Mouse (Mus musculus): ENCODE data around the gene Igf1r. TPM values are rescaled to one million over a fixed set of nuclear protein-coding genes. Genes with fewer than 3 reads are reported as not detected.

Gene Igf1r
- polyA plus RNA-seq, 1 experiment from 2014 or later: 9.5 TPM

DNA sequence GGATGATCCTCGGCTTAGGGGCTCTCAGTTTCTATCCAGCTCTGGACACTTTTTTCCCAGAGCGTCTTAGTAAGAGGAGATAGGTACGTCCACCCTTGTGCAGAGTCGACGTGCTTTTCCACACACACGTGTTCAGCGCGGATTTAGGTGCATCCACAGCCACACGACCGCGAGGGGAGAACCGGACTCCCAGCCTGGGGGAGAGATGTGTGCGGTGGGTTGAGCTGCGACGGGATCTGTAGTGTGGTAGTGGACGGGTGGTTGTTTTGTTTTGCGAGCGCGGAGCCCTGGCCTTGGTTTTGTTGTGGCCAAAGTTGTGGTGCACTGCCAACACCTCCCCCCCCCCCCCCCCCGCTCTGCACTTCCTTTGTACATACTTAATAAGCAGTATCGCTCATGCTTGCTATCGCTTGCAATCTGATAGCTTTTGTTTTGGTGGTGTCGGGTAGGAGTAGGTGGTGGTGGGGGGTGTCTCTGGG, 1.2 kb downstream of the Igf1r start:
- peak overlapping the region; percentile 97 for H3K9ac ChIP-seq (ENCODE audit: low read depth, low read length)
- no peak overlapping the region for H3K27ac ChIP-seq (ENCODE audit: low read length)
- H3K4me1 ChIP-seq (ENCODE audit: control insufficient read depth, insufficient read depth, low read length): peaks cover 22% of the 10 kb centered on the region
- H3K27me3 ChIP-seq (replicated peaks; ENCODE audit: control insufficient read depth, insufficient read depth, low read length): no peaks in the 10 kb centered on the region
- 2% methylated on average over 22 of the region's 23 CpGs for WGBS
- H3K36me3 ChIP-seq (ENCODE audit: control insufficient read depth, insufficient read depth, low read length): no peaks in the 10 kb centered on the region
- peak overlapping the region; percentile 92 for H3K4me2 ChIP-seq (ENCODE audit: low read depth, low read length)
- H3K4me3 ChIP-seq (ENCODE audit: low read length): peak overlapping the region; percentile 86
- H3K9me3 ChIP-seq (ENCODE audit: control insufficient read depth, low read length): no peaks in the 10 kb centered on the region
- ATAC-seq: no peak

GRCm38 (mm10) chr7:67954591-67955185, 2.1 kb downstream of the Igf1r start:
- peaks cover 29% of the 10 kb centered on the region for H3K4me1 ChIP-seq (ENCODE audit: control insufficient read depth, insufficient read depth, low read length)

GRCm38 (mm10) chr7:67955276-67955675, 2.6 kb downstream of the Igf1r start:
- H3K36me3 ChIP-seq (ENCODE audit: control insufficient read depth, insufficient read depth, low read length): no peaks in the 10 kb centered on the region
- 0 out of 2 replicates have a peak overlapping the region, but pooled peaks have one; percentile 17 for H3K27ac ChIP-seq (ENCODE audit: low read length)
- WGBS: 26% methylated on average over 5 of the region's 5 CpGs
- peak overlapping the region; percentile 92 for H3K4me2 ChIP-seq (ENCODE audit: low read depth, low read length)
- H3K4me1 ChIP-seq (ENCODE audit: control insufficient read depth, insufficient read depth, low read length): peaks cover 33% of the 10 kb centered on the region
- H3K4me3 ChIP-seq (ENCODE audit: low read length): peak overlapping the region; percentile 86
- H3K27me3 ChIP-seq (replicated peaks; ENCODE audit: control insufficient read depth, insufficient read depth, low read length): no peaks in the 10 kb centered on the region
- no peak for ATAC-seq
- H3K9ac ChIP-seq (ENCODE audit: low read depth, low read length): 0 out of 2 replicates have a peak overlapping the region, but pooled peaks have one; percentile 97
- no peaks in the 10 kb centered on the region for H3K9me3 ChIP-seq (ENCODE audit: control insufficient read depth, low read length)

More at GRCm38 (mm10) chr7:67954591-67955185, 2.1 kb downstream of the Igf1r start:
- Histone ChIP-seq H3K36me3 (ENCODE audit: control insufficient read depth, insufficient read depth, low read length) (no peaks in the 10 kb centered on the region), H3K27ac (ENCODE audit: low read length) (0 out of 2 replicates have a peak overlapping the region, but pooled peaks have one; percentile 17), H3K4me2 (ENCODE audit: low read depth, low read length) (peak overlapping the region; percentile 92), H3K4me3 (ENCODE audit: low read length) (peak overlapping the region; percentile 86), H3K27me3 (replicated peaks; ENCODE audit: control insufficient read depth, insufficient read depth, low read length) (no peaks in the 10 kb centered on the region), H3K9ac (ENCODE audit: low read depth, low read length) (peak overlapping the region; percentile 97; the same call in 1 of the 2 replicates), H3K9me3 (ENCODE audit: control insufficient read depth, low read length) (no peaks in the 10 kb centered on the region)
- ATAC-seq: no peak
- WGBS: 29% methylated on average over 10 of the region's 10 CpGs

DNA sequence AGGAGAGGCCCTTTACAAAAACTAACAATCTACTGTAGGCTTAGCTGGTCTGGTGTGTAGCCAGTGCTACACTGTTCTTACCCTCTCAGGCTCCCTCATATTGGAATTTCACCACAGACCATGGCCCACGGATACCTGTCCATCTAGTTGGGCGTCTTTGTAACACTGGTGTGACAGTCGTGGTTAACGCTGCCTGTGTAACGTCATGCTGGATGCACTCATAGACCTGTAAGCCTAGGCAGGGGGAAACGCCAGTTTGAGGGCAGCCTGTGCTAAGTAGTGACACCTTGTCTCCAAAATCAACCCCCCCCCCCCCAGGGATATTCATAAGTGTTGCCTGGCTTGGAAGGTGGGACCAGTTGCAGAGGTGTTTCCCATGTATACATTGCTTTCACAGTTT, 4.7 kb downstream of the Igf1r start:
- Histone ChIP-seq H3K4me2 (ENCODE audit: low read depth, low read length) (no peak overlapping the region), H3K27ac (ENCODE audit: low read length) (no peak overlapping the region), H3K4me1 (ENCODE audit: control insufficient read depth, insufficient read depth, low read length) (peaks cover 37% of the 10 kb centered on the region), H3K27me3 (replicated peaks; ENCODE audit: control insufficient read depth, insufficient read depth, low read length) (no peaks in the 10 kb centered on the region), H3K9ac (ENCODE audit: low read depth, low read length) (no peak overlapping the region), H3K36me3 (ENCODE audit: control insufficient read depth, insufficient read depth, low read length) (no peaks in the 10 kb centered on the region), H3K4me3 (ENCODE audit: low read length) (no peak overlapping the region), H3K9me3 (ENCODE audit: control insufficient read depth, low read length) (no peaks in the 10 kb centered on the region)
- no peak for ATAC-seq
- 84% methylated on average over 6 of the region's 6 CpGs for WGBS

- Histone ChIP-seq H3K4me1 (ENCODE audit: control insufficient read depth, insufficient read depth, low read length) (peaks cover 37% of the 10 kb centered on the region), H3K9me3 (ENCODE audit: control insufficient read depth, low read length) (no peaks in the 10 kb centered on the region), H3K27ac (ENCODE audit: low read length) (no peak overlapping the region), H3K36me3 (ENCODE audit: control insufficient read depth, insufficient read depth, low read length) (no peaks in the 10 kb centered on the region), H3K4me3 (ENCODE audit: low read length) (no peak overlapping the region), H3K4me2 (ENCODE audit: low read depth, low read length) (peak overlapping the region; percentile 18; the same call in 1 of the 2 replicates), H3K9ac (ENCODE audit: low read depth, low read length) (no peak overlapping the region), H3K27me3 (replicated peaks; ENCODE audit: control insufficient read depth, insufficient read depth, low read length) (no peaks in the 10 kb centered on the region)
- no peak for ATAC-seq
- 56% methylated on average over 18 of the region's 18 CpGs for WGBS
Observed at GRCm38 (mm10) chr7:67958045-67958444, 5.4 kb downstream of the Igf1r start.

- Histone ChIP-seq H3K27ac (ENCODE audit: low read length) (no peak overlapping the region), H3K4me3 (ENCODE audit: low read length) (no peak overlapping the region), H3K9me3 (ENCODE audit: control insufficient read depth, low read length) (no peaks in the 10 kb centered on the region), H3K36me3 (ENCODE audit: control insufficient read depth, insufficient read depth, low read length) (no peaks in the 10 kb centered on the region), H3K4me1 (ENCODE audit: control insufficient read depth, insufficient read depth, low read length) (peaks cover 30% of the 10 kb centered on the region), H3K4me2 (ENCODE audit: low read depth, low read length) (no peak overlapping the region), H3K9ac (ENCODE audit: low read depth, low read length) (no peak overlapping the region), H3K27me3 (replicated peaks; ENCODE audit: control insufficient read depth, insufficient read depth, low read length) (no peaks in the 10 kb centered on the region)
- no peak for ATAC-seq
- WGBS: 56% methylated on average over 9 of the region's 9 CpGs
Observed at GRCm38 (mm10) chr7:67960701-67961100, 8.1 kb downstream of the Igf1r start.

DNA sequence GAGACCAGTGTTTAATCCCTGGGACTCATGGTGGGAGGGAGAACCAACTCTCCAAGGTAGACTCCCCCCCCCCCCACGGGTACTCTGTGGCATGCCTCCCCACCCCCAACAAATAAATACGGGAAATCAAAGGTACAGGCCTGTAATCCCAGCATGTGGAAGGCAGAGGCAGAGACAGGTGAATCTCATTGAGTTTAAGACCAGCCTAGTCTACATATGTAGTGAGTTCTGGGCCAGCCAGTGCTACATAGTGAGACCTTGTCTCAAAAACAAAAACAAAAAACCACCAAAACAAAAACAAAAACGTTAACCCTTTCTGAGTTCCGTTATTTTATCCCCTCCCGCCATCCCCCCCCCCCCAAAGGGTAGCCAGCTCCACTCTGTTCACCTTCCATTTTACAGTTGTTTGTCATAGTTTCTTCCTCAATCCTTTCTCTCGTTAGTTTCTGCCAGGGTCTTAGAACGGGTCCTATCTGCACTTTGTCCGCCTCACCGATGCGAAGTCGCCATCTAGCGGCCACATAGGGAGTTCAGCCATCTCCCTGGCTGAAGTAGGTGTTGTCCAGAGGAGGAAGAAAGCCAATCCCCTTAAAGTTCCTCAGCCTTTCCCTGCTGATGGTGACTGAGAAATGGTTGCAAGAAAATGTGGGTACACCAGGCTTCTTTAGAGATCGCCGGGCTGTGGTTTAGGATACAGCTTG, 9.1 kb downstream of the Igf1r start:
- H3K4me2 ChIP-seq (ENCODE audit: low read depth, low read length): 0 out of 2 replicates have a peak overlapping the region, but pooled peaks have one; percentile 12
- no peak overlapping the region for H3K4me3 ChIP-seq (ENCODE audit: low read length)
- peaks cover 31% of the 10 kb centered on the region for H3K4me1 ChIP-seq (ENCODE audit: control insufficient read depth, insufficient read depth, low read length)
- peak; percentile 72 for ATAC-seq
- no peaks in the 10 kb centered on the region for H3K36me3 ChIP-seq (ENCODE audit: control insufficient read depth, insufficient read depth, low read length)
- H3K9ac ChIP-seq (ENCODE audit: low read depth, low read length): no peak overlapping the region
- no peaks in the 10 kb centered on the region for H3K9me3 ChIP-seq (ENCODE audit: control insufficient read depth, low read length)
- 16% methylated on average over 14 of the region's 14 CpGs for WGBS
- no peaks in the 10 kb centered on the region for H3K27me3 ChIP-seq (replicated peaks; ENCODE audit: control insufficient read depth, insufficient read depth, low read length)
- H3K27ac ChIP-seq (ENCODE audit: low read length): no peak overlapping the region

- no peak overlapping the region for H3K9ac ChIP-seq (ENCODE audit: low read depth, low read length)
- H3K36me3 ChIP-seq (ENCODE audit: control insufficient read depth, insufficient read depth, low read length): no peaks in the 10 kb centered on the region
- no peak overlapping the region for H3K27ac ChIP-seq (ENCODE audit: low read length)
- ATAC-seq: no peak
- peaks cover 25% of the 10 kb centered on the region for H3K4me1 ChIP-seq (ENCODE audit: control insufficient read depth, insufficient read depth, low read length)
- H3K9me3 ChIP-seq (ENCODE audit: control insufficient read depth, low read length): no peaks in the 10 kb centered on the region
- WGBS: 76% methylated on average over 3 of the region's 3 CpGs
- H3K4me3 ChIP-seq (ENCODE audit: low read length): no peak overlapping the region
- no peaks in the 10 kb centered on the region for H3K27me3 ChIP-seq (replicated peaks; ENCODE audit: control insufficient read depth, insufficient read depth, low read length)
- H3K4me2 ChIP-seq (ENCODE audit: low read depth, low read length): no peak overlapping the region
Observed at GRCm38 (mm10) chr7:67963691-67964090, 11.1 kb downstream of the Igf1r start.

DNA sequence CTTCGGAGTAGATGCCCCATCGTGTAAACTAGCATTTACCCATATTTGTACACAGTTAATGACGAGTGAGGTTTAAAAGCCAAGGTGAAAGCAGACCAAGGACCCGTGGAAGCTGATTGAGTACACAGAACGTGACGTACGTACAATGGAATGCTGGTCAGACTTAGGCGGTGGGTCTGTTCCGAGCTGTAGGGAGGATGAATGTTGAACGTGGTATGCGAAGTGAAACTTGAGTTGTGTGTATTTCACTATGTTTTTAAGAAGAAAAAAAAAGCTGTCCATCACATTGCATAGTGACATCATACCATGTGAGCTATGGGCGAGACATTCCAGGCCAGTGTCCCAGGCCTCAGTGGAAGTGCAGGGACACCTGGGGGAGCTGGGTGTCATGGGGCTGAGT, 15.8 kb downstream of the Igf1r start:
- Histone ChIP-seq H3K4me2 (ENCODE audit: low read depth, low read length) (no peak overlapping the region), H3K9me3 (ENCODE audit: control insufficient read depth, low read length) (no peaks in the 10 kb centered on the region), H3K4me1 (ENCODE audit: control insufficient read depth, insufficient read depth, low read length) (peaks cover 32% of the 10 kb centered on the region), H3K27ac (ENCODE audit: low read length) (no peak overlapping the region), H3K27me3 (replicated peaks; ENCODE audit: control insufficient read depth, insufficient read depth, low read length) (no peaks in the 10 kb centered on the region), H3K9ac (ENCODE audit: low read depth, low read length) (no peak overlapping the region), H3K36me3 (ENCODE audit: control insufficient read depth, insufficient read depth, low read length) (no peaks in the 10 kb centered on the region), H3K4me3 (ENCODE audit: low read length) (no peak overlapping the region)
- no peak for ATAC-seq
- 71% methylated on average over 12 of the region's 12 CpGs for WGBS
